Mouse (Mus musculus) megakaryocyte progenitor cell, adult 5-6 weeks (primary cell): ENCODE results near the gene Scn1a. TPM values are rescaled to one million over a fixed set of nuclear protein-coding genes. Genes with fewer than 3 reads are reported as not detected.

ENCODE experiments used
- ATAC-seq: replicated peaks from 2 replicates; pipeline ENCODE4 v1.8.0; 2016; ENCODE audit warnings: mild to moderate bottlenecking, moderate TSS enrichment, inconsistent platforms; ENCODE audit not compliant: poor library complexity
- total RNA-seq, 2 experiments: library from RNA; stranded (forward) in 1 of 2; stranded (reverse) in 1 of 2; fragments of 157-497, 149-512 nt in 1 of 2; fragments of 200-1000 nt in 1 of 2; gene quantifications; 2 replicates each; pipeline versions ENCODE4 v1.2.3 to v1.2.4; 2015 to 2017

Scn1a gene
- total RNA-seq (2015) = not detected in 2 replicates
- not detected in 2 replicates for total RNA-seq (2017)

DNA sequence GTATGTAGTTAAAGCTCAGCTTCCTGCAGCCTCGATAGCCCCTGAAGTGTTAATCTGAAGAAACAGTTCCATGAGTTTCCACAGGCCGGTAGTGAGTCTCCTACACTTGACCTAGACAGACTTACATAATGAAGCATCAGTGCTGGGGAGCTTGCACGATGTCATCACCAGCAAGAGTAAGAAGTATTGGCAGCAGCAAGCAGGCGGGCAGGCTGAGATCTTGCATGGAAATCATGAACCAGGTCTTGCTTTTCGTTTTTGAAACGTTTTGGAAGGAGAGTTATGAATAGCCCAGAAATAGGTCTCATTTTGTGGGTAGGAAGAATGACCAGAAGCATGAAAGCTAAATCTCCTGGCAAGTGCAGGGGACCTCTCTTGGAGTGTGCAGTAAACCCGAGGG lies at the start of gene Scn1a:
Scn1a (minus strand) TSS at position 130 of the 400 bp plus-strand sequence.
- no peak for ATAC-seq

DNA sequence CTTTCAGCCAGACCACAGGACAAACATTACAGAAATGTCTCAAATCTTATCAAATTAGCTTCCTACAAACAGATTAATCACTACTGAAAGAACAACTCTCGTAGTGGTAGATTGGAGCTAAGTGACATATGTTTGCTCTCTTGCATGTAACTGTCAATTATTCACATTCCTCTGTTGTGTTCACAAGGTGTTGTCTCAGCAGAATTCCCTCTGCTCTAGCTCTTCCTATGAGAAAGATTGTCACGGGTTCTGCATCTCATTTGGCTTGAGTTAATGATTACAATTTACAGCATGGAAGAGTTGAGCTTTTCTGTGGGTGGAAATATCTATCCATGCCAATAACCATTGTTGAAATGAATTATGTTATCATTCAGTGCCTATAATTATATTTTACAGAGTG lies 37.8 kb upstream of the Scn1a start:
- no peak for ATAC-seq

GRCm38 (mm10) chr2:66473181-66473822 lies 32.7 kb upstream of the Scn1a start:
- ATAC-seq = no peak

DNA sequence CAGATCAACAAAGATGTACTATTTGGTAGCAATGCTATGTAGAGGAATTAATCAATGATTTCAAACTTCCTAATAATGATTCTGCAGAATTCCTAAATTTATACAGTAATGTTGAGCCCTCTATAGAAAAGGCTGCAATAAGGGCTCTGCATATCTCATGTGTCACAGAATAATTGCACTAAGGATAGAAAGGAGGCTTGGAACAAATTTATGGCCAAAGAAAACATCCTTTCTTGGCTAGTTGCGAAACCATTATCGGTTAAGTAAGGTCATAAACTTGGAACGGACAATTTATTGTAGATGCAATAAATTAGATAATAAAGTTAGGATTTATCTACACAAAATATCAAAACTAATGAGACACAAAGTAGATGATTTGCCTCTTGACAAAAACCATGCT lies 24.8 kb upstream of the Scn1a start:
- ATAC-seq = no peak

DNA sequence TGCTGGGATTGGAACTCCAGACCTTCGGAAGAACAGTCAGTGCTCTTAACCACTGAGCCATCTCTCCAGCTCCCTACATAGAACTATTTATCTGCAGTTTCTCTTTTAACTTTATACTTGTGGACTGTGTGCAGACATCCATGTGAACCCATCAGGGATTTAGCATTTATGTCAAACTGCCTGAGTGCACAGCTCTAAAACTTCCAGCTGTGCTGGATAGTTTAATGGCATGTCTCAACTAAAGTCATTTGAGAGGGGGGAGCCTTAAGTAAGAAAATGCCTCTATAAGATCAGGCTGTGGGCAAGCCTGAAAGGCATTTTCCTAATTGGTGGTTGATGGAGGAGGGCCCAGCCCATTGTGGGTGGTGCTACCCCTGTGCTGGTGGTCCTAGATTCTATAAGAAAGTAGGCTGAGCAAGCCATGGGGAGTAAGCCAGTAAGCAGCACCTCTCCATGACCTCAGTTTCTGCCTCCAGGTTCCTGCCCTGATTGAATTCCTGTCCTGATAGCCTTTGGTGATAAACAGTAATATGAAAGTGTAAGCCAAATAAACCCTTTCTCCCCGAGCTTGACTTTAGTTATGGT lies 24.3 kb upstream of the Scn1a start:
- no peak for ATAC-seq

DNA sequence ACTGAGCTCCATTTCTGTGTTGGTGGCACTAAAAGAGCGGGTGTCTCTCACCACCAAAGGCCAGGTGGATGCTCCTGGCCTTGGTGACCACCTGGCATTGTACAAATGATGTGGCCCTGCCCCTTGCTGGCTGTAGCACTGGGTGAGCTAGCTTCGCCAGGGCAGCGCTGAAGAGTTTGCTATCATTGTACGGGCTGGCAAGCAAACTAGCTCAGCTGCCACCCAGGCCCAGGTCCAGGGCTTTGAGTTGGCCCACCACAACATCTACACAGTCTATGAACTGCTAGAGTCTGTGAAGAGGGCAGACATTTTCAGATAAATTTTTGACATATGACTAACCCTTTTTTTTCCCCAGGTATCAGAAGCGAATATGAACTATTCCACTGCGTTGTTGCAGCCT lies 23.3 kb upstream of the Scn1a start:
- no peak for ATAC-seq

- no peak for ATAC-seq
Observed at GRCm38 (mm10) chr2:66462458-66462857, 21.8 kb upstream of the Scn1a start.

- ATAC-seq = no peak
Observed at GRCm38 (mm10) chr2:66439764-66440471, 722 bp downstream of the Scn1a start.

DNA sequence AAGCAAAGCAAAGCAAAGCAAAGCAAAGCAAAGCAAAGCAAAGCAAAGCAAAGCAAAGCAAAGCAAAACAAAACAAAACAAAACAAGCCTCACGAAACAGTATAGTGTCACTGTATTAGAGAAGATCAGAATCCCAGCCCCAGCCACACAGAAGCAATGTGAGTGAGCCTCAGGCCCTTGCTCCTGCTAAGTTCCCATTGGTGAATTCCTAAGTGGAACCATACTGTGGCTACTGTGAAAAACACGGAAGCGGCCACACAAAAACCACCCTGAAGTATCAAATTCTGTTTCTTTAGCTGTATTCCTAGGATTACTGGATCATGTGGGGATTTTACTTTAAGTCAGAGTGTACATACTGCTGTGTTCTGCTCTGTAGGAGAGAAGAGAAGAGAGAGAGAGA lies 4.4 kb downstream of the Scn1a start:
- no peak for ATAC-seq

GRCm38 (mm10) chr2:66409740-66410290 lies 30.8 kb downstream of the Scn1a start:
- peak; percentile 87 for ATAC-seq

GRCm38 (mm10) chr2:66408899-66409739 lies 31.5 kb downstream of the Scn1a start:
- 0 out of 2 replicates have a peak, but pooled peaks have one; percentile 9 for ATAC-seq

GRCm38 (mm10) chr2:66408456-66408855 lies 32.2 kb downstream of the Scn1a start:
- no peak for ATAC-seq

DNA sequence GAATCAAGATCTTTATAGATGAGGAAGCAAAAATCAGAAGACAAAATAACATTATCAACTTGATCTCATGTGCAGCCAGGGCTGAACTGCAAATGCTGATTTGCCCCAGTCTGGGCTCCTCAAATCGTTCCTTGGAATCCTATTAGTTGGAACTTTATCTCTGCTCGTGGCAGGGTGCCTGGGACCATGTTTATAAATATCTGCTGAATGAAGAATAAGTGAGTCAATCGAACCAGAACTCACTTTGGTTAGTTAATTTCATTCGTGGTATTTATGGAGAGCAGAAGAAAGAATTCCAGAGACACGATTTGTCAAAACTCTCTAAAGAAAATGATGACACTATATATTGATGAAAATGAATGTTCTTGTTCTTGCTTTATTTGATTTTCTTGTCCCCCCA lies 48.1 kb downstream of the Scn1a start:
- ATAC-seq = no peak

- no peak for ATAC-seq
Observed at GRCm38 (mm10) chr2:66367957-66368356, 72.7 kb downstream of the Scn1a start.

GRCm38 (mm10) chr2:66350590-66350989 lies 90.0 kb downstream of the Scn1a start:
- ATAC-seq = no peak

DNA sequence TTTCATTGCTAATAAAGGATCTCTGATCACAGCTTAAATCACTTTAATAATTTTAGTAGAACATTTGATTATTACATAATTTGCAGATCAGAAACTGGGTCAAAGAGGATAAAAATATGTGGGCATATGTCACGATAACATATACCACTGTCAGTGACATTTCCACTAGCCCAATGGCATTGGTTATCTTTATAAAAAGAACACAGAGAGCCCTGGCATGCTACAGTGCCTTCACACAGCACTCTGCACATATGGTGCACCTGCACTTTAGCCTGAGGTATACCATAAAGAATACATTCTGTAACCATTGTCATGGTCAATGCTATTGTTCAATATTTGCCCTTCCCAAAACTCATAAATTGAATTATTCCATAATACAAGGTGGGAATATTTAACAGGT lies 94.0 kb downstream of the Scn1a start:
- ATAC-seq = no peak

DNA sequence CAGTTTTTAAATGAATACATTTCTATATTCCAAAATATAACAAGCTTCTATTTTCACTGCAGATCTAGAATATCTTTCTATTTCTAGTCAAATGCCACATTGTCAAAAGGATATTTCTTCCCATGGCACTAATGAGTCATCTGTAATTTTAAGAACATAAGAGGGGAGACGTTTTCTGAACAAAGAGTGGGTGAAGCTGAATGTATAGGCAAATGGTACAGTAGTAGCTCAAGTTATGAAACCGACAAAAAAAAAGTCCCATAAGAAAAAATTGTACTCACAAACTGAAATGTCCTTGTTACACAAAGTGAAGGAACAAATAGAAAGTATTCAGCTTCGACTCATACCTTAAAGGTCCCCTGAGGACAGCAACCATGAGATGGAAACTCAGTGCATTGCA lies 94.5 kb downstream of the Scn1a start:
- ATAC-seq = no peak

- no peak for ATAC-seq
Observed at GRCm38 (mm10) chr2:66337406-66337805, 103.2 kb downstream of the Scn1a start.

DNA sequence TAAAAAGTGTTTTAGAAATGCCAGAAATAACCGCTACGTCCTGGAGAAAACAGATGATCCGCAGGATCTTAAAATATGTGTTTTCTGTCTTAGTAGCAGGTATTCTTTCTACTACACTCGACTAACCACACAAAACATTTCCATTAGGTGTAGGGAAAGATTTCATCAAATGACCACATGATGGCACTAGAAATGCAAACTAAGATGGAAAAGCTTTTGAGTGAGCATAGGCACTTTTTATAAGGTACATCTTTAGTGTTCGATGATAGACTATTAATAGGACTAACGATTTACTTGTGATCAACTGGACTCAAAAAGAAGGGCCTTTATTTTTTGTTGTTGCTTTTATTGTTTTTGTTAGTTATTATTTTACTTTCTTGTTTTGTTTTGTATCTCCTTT lies 104.2 kb downstream of the Scn1a start:
- ATAC-seq = no peak

- ATAC-seq = no peak
Observed at GRCm38 (mm10) chr2:66272551-66272950, 168.1 kb downstream of the Scn1a start.
